Mouse (Mus musculus) forebrain, embryonic 10.5 days (tissue): ENCODE measurements around the gene D630036H23Rik. TPM values are rescaled to one million over a fixed set of nuclear protein-coding genes. Genes with fewer than 3 reads are reported as not detected.
"Not testable (repeated sequence)": the region's sequence is repeated elsewhere in the genome, so short reads cannot be mapped to it uniquely, and the experiment has no call there.

Experiments used
- DNase-seq: peaks from one replicate; pipeline ENCODE4 v3.0.0-alpha.2; 2017; ENCODE audit warnings: low spot score; ENCODE audit errors: extremely low spot score
- H3K27ac ChIP-seq: fragments of 300-500 bp; sonication (generic); 2 replicates; pipeline ENCODE4 v1.5.1; 2016; ENCODE audit warnings: mild to moderate bottlenecking
- H3K27me3 ChIP-seq: fragments of 300-500 bp; sonication (generic); 2 replicates; pipeline ENCODE4 v1.6.1; 2016; ENCODE audit warnings: mild to moderate bottlenecking; ENCODE audit not compliant: poor library complexity, severe bottlenecking
- H3K36me3 ChIP-seq: fragments of 300-500 bp; sonication (generic); replicated peaks from 2 replicates; pipeline ENCODE4 v1.6.1; 2016; ENCODE audit warnings: mild to moderate bottlenecking, moderate library complexity
- H3K4me1 ChIP-seq: fragments of 300-500 bp; sonication (generic); 2 replicates; pipeline ENCODE4 v1.6.1; 2016
- H3K4me3 ChIP-seq: fragments of 300-500 bp; sonication (generic); 2 replicates; pipeline ENCODE4 v1.5.1; 2016; ENCODE audit warnings: mild to moderate bottlenecking, moderate library complexity
- H3K9me3 ChIP-seq: fragments of 300-500 bp; sonication (generic); 2 replicates; pipeline ENCODE4 v1.6.1; 2016; ENCODE audit warnings: mild to moderate bottlenecking, moderate library complexity
- WGBS: fragments of 180-500 bp; shearing (Covaris S2); methylation state at CpG from one replicate; pipeline ENCODE4 v1.1.7; 2016; 5-methylcytosine and 5-hydroxymethylcytosine counted together
- polyA plus RNA-seq: library from polyadenylated mRNA; unstranded; fragments of >200 nt; fragmentation: Nextera tagmentation; extraction: Ambion mirVana; gene quantifications from 2 replicates; pipeline ENCODE4 v1.2.1, GENCODE M21; 2016

Gene D630036H23Rik
- polyA plus RNA-seq: 0.74 and 0.95 TPM in 2 replicates

DNA sequence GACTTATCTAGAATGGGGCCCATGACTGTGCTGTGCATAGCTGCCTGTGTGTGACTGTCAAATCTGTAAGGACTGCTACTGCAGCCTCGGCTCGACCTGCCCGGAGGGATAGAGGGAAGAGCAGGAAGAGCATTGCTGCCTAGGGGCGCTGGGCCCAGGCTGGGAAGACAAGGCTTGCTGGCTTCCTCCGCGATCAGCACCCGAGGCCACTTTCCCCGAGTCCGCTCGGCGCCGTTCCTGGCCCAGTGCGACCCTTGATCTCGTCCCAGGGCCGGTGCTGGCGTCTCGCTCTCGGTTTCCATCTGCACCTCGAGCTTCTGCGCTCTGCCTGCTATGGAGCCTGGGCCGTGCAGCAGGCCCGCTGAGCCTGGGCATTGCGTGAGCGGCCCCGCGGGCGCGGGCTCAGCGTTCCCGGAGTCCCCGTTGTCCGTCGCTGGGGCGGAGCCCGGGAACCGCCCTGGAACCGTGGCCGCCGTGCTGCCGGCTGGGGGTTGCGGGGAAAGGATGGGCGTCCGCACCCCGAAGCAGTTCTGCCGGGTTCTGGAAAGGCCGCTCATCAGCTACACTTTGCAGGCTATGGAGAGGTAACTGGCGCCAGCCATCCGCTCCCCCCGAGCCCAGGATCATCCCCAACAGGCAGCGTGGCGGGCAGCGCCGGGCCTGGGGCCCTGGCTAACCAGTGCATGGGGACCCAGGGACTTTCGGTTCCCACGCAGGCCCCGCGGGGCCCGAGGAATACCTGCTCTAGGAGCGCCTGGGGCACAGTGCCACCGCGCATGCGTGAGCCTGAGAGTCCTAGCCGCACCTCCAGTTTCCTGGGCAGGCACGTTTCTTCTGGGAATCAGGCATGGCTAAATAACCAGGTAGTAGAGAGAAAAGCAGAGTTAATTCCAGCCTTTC is at the start of gene D630036H23Rik, which contains the start of gene Ispd:
D630036H23Rik (minus strand) TSS at position 741 of the 900 bp plus-strand sequence.
Ispd (plus strand) TSS at position 10 of the 900 bp plus-strand sequence.
- Histone ChIP-seq H3K27ac (peak within 1 kb of the TSS; percentile 97), H3K4me1 (peaks cover 32% of the 10 kb centered on the region), H3K4me3 (peak within 1 kb of the TSS; percentile 75), H3K27me3 (no peaks in the 10 kb centered on the region), H3K36me3 (no peaks in the 10 kb centered on the region), H3K9me3 (no peaks in the 10 kb centered on the region)
- DNase-seq: peak; percentile 75
- WGBS: 1% methylated on average over 63 of the region's 64 CpGs

DNA sequence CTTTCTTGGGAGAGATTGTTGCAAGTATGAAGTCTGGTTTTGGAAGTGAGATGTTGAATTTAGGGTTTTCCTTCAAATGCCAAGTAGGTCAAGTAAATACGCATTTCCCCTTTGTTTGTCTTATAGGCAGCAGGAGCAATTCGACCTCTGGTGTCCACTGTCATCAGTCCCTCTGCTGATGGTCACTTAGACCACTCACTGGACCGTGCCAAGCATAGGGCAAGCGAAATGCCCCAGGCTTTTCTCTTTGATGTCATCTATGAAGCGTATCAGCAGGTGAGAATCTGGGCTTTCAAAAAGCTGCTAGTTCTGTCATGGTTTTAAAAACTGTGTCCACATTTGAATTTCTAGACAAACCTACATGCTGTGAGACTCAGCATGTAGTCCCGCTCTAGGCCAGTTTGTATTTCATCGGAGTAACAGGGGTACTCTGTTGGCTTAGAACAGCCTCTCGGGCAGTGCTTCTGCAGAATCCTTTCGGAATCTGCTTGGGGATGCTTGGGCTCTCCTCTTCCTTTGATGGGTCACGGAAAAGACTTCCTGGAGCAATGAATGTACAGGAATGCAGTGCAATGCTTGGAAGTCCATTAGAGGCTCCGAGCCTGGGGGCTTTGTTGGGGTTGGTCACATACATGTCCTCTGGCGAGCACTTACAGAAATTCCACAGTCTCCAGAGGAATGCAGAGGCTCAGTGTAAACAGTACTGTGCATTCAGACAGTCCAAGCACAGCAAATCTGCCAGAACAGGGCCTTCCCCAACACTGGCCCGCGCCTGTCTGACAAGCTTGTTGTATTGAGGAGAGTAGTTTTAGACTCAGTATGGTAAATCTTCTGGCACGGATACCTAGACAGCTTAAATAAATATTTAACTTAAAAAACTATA is 44.4 kb upstream of the D630036H23Rik start:
- Histone ChIP-seq H3K4me3 (no peak overlapping the region), H3K27me3 (no peaks in the 10 kb centered on the region), H3K27ac (no peak overlapping the region), H3K4me1 (peaks cover 8% of the 10 kb centered on the region; the same call in 1 of the 2 replicates), H3K36me3 (no peaks in the 10 kb centered on the region), H3K9me3 (no peaks in the 10 kb centered on the region)
- 71% methylated on average over 15 of the region's 15 CpGs for WGBS
- DNase-seq: peak; percentile 16

GRCm38 (mm10) chr12:36425258-36425657 is 43.3 kb upstream of the D630036H23Rik start:
- no peaks in the 10 kb centered on the region for H3K9me3 ChIP-seq
- H3K4me1 ChIP-seq: peaks cover 8% of the 10 kb centered on the region; the same call in 1 of the 2 replicates
- H3K4me3 ChIP-seq: no peak overlapping the region
- no peak overlapping the region for H3K27ac ChIP-seq
- H3K27me3 ChIP-seq: no peaks in the 10 kb centered on the region
- no peak for DNase-seq
- 88% methylated on average over 7 of the region's 7 CpGs for WGBS
- H3K36me3 ChIP-seq: no peaks in the 10 kb centered on the region

GRCm38 (mm10) chr12:36423677-36424076 is 41.7 kb upstream of the D630036H23Rik start:
- H3K4me1 ChIP-seq: peaks cover 8% of the 10 kb centered on the region; the same call in 1 of the 2 replicates
- no peak for DNase-seq
- no peak overlapping the region for H3K4me3 ChIP-seq
- H3K36me3 ChIP-seq: no peaks in the 10 kb centered on the region
- 78% methylated on average over 10 of the region's 10 CpGs for WGBS
- no peaks in the 10 kb centered on the region for H3K27me3 ChIP-seq
- no peaks in the 10 kb centered on the region for H3K9me3 ChIP-seq
- H3K27ac ChIP-seq: no peak overlapping the region

- H3K4me1 ChIP-seq: no peaks in the 10 kb centered on the region
- no peak for DNase-seq
- H3K27ac ChIP-seq: no peak overlapping the region
- WGBS: 91% methylated on average over 2 of the region's 2 CpGs
- no peaks in the 10 kb centered on the region for H3K27me3 ChIP-seq
- H3K36me3 ChIP-seq: 0 out of 2 replicates have a peak, but pooled peaks cover 3% of the 10 kb centered on the region
- no peak overlapping the region for H3K4me3 ChIP-seq
- H3K9me3 ChIP-seq: no peaks in the 10 kb centered on the region
These were observed 13.1 kb upstream of the D630036H23Rik start for GRCm38 (mm10) chr12:36395115-36395514.

DNA sequence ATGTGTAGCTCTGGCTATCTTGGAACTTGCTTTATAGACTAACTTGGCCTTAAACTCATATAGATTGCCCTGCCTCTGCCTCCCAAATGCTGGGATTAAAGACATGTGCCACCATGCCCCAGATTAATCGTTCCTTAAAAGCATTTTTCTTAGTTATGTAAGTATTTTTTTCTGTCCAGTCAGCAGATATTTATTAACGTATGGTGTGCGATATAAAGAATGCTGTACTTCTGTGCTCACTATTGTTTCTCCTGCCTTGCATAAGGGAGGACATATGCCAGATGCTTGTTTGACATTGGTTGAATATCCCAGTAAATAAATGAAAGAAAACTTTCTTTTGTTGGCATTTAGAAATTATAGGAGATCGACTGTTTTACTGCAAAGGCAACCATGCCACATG is 5.0 kb upstream of the D630036H23Rik start:
- Histone ChIP-seq H3K27ac (no peak overlapping the region), H3K9me3 (no peaks in the 10 kb centered on the region), H3K27me3 (no peaks in the 10 kb centered on the region), H3K36me3 (0 out of 2 replicates have a peak, but pooled peaks cover under 1% of the 10 kb centered on the region), H3K4me1 (peaks cover 5% of the 10 kb centered on the region), H3K4me3 (no peak overlapping the region)
- WGBS: 94% methylated on average over 4 of the region's 4 CpGs
- no peak for DNase-seq

DNA sequence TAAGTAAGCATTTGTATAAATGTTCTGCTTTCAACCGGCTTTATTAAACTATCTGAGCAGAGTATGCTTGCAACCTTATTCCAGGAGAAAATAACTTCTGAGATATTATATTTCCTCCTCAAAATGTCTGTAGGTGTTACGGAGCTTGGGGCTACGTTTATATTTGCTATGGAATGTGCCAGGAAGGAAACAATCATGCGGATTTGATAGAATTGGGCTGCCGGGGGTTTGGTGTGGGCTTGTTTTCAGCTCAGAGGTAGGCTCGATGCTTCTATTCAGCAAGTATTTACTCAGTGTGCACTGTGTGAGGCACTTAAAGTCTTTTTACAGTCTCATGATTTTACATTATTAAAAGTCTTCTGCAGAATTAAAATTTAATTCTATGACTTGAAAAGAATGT is 3.4 kb upstream of the D630036H23Rik start:
- Histone ChIP-seq H3K4me3 (no peak overlapping the region), H3K4me1 (peaks cover 21% of the 10 kb centered on the region), H3K9me3 (no peaks in the 10 kb centered on the region), H3K27me3 (no peaks in the 10 kb centered on the region), H3K27ac (no peak overlapping the region), H3K36me3 (no peaks in the 10 kb centered on the region)
- 66% methylated on average over 6 of the region's 6 CpGs for WGBS
- no peak for DNase-seq

- Histone ChIP-seq H3K4me1 (peaks cover 32% of the 10 kb centered on the region), H3K4me3 (no peak overlapping the region), H3K27me3 (no peaks in the 10 kb centered on the region), H3K27ac (no peak overlapping the region), H3K36me3 (no peaks in the 10 kb centered on the region), H3K9me3 (no peaks in the 10 kb centered on the region)
- 71% methylated on average over 5 of the region's 5 CpGs for WGBS
- DNase-seq: peak; percentile 26
These were observed 1.2 kb downstream of the D630036H23Rik start for GRCm38 (mm10) chr12:36380806-36381205.

DNA sequence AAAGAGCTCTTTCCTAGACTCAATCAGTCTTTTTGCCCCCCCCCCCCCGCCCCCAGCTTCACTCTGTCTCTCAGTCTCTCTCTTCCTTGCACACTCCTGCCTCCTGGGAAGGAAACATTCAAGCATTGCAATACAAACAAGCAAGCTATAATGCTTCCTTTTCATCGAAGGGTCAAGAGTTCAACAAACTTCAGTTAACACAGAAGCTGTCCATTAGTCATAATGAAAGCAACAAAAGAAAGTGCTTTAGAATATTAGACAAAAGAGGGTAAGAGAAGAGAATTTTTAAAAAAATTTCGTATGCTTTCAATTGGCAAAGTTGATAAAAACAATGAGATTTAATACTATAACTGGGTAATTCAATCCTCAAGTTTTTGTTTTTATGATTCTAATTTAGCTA is 1.7 kb downstream of the D630036H23Rik start:
- no peak for DNase-seq
- H3K9me3 ChIP-seq: no peaks in the 10 kb centered on the region
- H3K27me3 ChIP-seq: no peaks in the 10 kb centered on the region
- 24% methylated on average over 3 of the region's 3 CpGs for WGBS
- H3K27ac ChIP-seq: no peak overlapping the region
- H3K36me3 ChIP-seq: no peaks in the 10 kb centered on the region
- peaks cover 32% of the 10 kb centered on the region for H3K4me1 ChIP-seq
- H3K4me3 ChIP-seq: no peak overlapping the region

GRCm38 (mm10) chr12:36376391-36376790 is 5.6 kb downstream of the D630036H23Rik start:
- H3K4me3 ChIP-seq, H3K27me3 ChIP-seq, H3K36me3 ChIP-seq, DNase-seq, H3K27ac ChIP-seq, H3K9me3 ChIP-seq: not testable (repeated sequence)
- 93% methylated on average over 3 of the region's 4 CpGs for WGBS
- H3K4me1 ChIP-seq: peaks cover 21% of the 10 kb centered on the region

- no peak overlapping the region for H3K27ac ChIP-seq
- H3K27me3 ChIP-seq: no peaks in the 10 kb centered on the region
- 59% methylated on average over 4 of the region's 4 CpGs for WGBS
- H3K9me3 ChIP-seq: no peaks in the 10 kb centered on the region
- DNase-seq: no peak
- H3K4me3 ChIP-seq: no peak overlapping the region
- H3K4me1 ChIP-seq: no peaks in the 10 kb centered on the region
- H3K36me3 ChIP-seq: no peaks in the 10 kb centered on the region
These were observed 8.6 kb downstream of the D630036H23Rik start for GRCm38 (mm10) chr12:36373237-36373998.

- no peaks in the 10 kb centered on the region for H3K4me1 ChIP-seq
- H3K36me3 ChIP-seq: no peaks in the 10 kb centered on the region
- no peak overlapping the region for H3K4me3 ChIP-seq
- 93% methylated on average over 4 of the region's 4 CpGs for WGBS
- DNase-seq: no peak
- H3K27ac ChIP-seq: no peak overlapping the region
- no peaks in the 10 kb centered on the region for H3K9me3 ChIP-seq
- H3K27me3 ChIP-seq: no peaks in the 10 kb centered on the region
These were observed 18.0 kb downstream of the D630036H23Rik start for GRCm38 (mm10) chr12:36364013-36364412.
